Comparison of ENCODE assay signal across 13 mouse cellular contexts in the genomic region with DNA sequence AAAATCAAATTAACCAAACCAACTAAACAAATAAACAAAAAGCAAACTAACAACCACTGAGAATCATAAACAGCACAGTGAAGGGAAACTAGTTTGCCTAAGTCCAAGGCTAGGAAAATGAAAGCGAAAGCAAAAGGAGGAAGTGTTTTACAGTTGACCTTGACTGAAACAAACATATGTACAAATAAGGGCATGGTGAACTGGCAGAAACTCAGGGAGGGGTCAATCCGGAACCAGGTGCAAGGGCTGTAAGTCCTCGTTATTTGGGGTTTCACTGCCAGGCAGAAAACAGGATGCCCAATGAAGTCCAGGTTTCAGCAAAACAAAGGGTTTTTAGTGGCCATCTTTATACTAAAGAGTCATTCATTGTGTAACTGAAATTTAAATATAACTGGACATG. TPM values are rescaled to one million over a fixed set of nuclear protein-coding genes. Genes with fewer than 3 reads are reported as not detected.
DNase-seq lines count a peak whose midpoint lies in the region; ATAC-seq lines count a peak whose summit lies in the region.
"Had no signal": no experiment of that assay in that cellular context is flagged by ENCODE, and none has a peak within 500 bp of the region (broad histone marks: within the 10 kb centered on the region; RNA-seq: fewer than 3 reads in every experiment).

No protein-coding gene starts in this region.

- H3K4me3 ChIP-seq in heart, embryonic 10.5 days: no peak overlapping the region
- H3K4me3 ChIP-seq in embryonic facial prominence, embryonic 10.5 days: no peak overlapping the region
- H3K4me3 ChIP-seq: hindbrain, embryonic 10.5 days; limb, embryonic 10.5 days; midbrain, embryonic 10.5 days had no signal

- peak; percentile 99 for ATAC-seq in megakaryocyte, adult 5-6 weeks (ENCODE audit: poor library complexity, severe bottlenecking)

- H3K36me3 ChIP-seq in heart, embryonic 10.5 days: no peaks in the 10 kb centered on the region
- H3K36me3 ChIP-seq in embryonic facial prominence, embryonic 10.5 days (replicated peaks): no peaks in the 10 kb centered on the region
- H3K36me3 ChIP-seq: hindbrain, embryonic 10.5 days; limb, embryonic 10.5 days; midbrain, embryonic 10.5 days had no signal

- WGBS in heart, embryonic 10.5 days: 79% methylated on average over 3 of the region's 3 CpGs
- 85% methylated on average over 3 of the region's 3 CpGs for WGBS in embryonic facial prominence, embryonic 10.5 days

- no peaks in the 10 kb centered on the region for H3K9me3 ChIP-seq in heart, embryonic 10.5 days
- no peaks in the 10 kb centered on the region for H3K9me3 ChIP-seq in embryonic facial prominence, embryonic 10.5 days
- H3K9me3 ChIP-seq: hindbrain, embryonic 10.5 days; limb, embryonic 10.5 days had no signal

- H3K27ac ChIP-seq in heart, embryonic 10.5 days: no peak overlapping the region
- H3K27ac ChIP-seq in embryonic facial prominence, embryonic 10.5 days (replicated peaks): no peak overlapping the region
- H3K27ac ChIP-seq: hindbrain, embryonic 10.5 days; limb, embryonic 10.5 days; midbrain, embryonic 10.5 days had no signal

- H3K27me3 ChIP-seq in heart, embryonic 10.5 days (ENCODE audit: insufficient read depth, poor library complexity, severe bottlenecking): no peaks in the 10 kb centered on the region
- no peaks in the 10 kb centered on the region for H3K27me3 ChIP-seq in embryonic facial prominence, embryonic 10.5 days (replicated peaks; ENCODE audit: low read depth, poor library complexity, severe bottlenecking)

- H3K4me1 ChIP-seq in heart, embryonic 10.5 days: no peaks in the 10 kb centered on the region
- H3K4me1 ChIP-seq in embryonic facial prominence, embryonic 10.5 days: no peaks in the 10 kb centered on the region
- H3K4me1 ChIP-seq: limb, embryonic 10.5 days had no signal

- peak; percentile 14 to 56 for DNase-seq in heart, adult 18-20 months
- DNase-seq in heart, embryonic 10.5 days (ENCODE audit: low spot score): no peak
- peak; percentile 4 for DNase-seq in thymus, postnatal 25 days
- DNase-seq in thymus, postnatal 4 days: no peak
- no peak for DNase-seq in Muller cell, postnatal 12 days (ENCODE audit: inconsistent ontology term)
- no peak for DNase-seq in frontal cortex, postnatal 25 days (ENCODE audit: low spot score in 2 of 2)
- DNase-seq in embryonic facial prominence, embryonic 10.5 days (ENCODE audit: low spot score): no peak
- DNase-seq: adrenal gland, postnatal 25 days; cerebellum, adult 8-10 months had no signal

RNA-seq across cellular contexts. Expression of a gene that starts 45.2 kb away (rescaled TPM):
- total RNA-seq in heart, adult 18-20 months (2021): 10 to 100 TPM; 69.8 to 76.4 TPM
- polyA plus RNA-seq in heart, embryonic 10.5 days (2016; fragmentation: Nextera tagmentation; extraction: Ambion mirVana): 634 and 738 TPM in 2 replicates
- 265 and 275 TPM in 2 replicates for total RNA-seq in megakaryocyte, adult 5-6 weeks (2015)
- total RNA-seq in megakaryocyte, adult 5-6 weeks (2017): 136 and 156 TPM in 2 replicates
- 1,000 and 1,033 TPM in 2 replicates for polyA plus RNA-seq in embryonic facial prominence, embryonic 10.5 days (2016; fragmentation: Nextera tagmentation; extraction: Ambion mirVana)

Comparison
In these comparisons a context has a peak if more than half of its experiments do, and no peak if none do; other contexts are left out.
1. DNase-seq: peak in heart, adult 18-20 months (2 of 2) and thymus, postnatal 25 days (single experiment); none in heart, embryonic 10.5 days (single experiment), thymus, postnatal 4 days (single experiment), Muller cell, postnatal 12 days (single experiment), frontal cortex, postnatal 25 days (0 of 2) and embryonic facial prominence, embryonic 10.5 days (single experiment).